Mouse (Mus musculus) Patski (cell line): ENCODE results near the gene Rnf149. TPM values are rescaled to one million over a fixed set of nuclear protein-coding genes. Genes with fewer than 3 reads are reported as not detected.
A peak's percentile ranks its signal among the peaks of the same experiment; 100 is the strongest.

ENCODE experiments used
- ATAC-seq: fragments of 100-300 bp; one replicate; pipeline ENCODE4 v1.8.0; 2021
- CTCF ChIA-PET: fragments of 350-600 bp; sonication (Branson Sonifier 250); formaldehyde crosslinking; loops from one replicate; lab custom pipeline; 2022; ENCODE audit warnings: inconsistent platforms; lab: Charles Lee
- POLR2A ChIA-PET: fragments of 350-600 bp; sonication (Branson Sonifier 250); formaldehyde crosslinking; loops from one replicate; lab custom pipeline; 2022; ENCODE audit warnings: antibody characterized with exemption, inconsistent platforms; lab: Charles Lee
- DNase-seq: peaks from one replicate; pipeline ENCODE4 v3.0.0-alpha.2; 2011; ENCODE audit warnings: low read depth, low spot score
- H3K27me3 ChIP-seq: fragments of 371-371 bp; one replicate; pipeline ENCODE4 v1.5.1; 2021
- CTCF ChIP-seq: fragments of 100-300 bp; IDR thresholded peaks from one replicate; pipeline ENCODE4 v1.5.1; 2021
- in situ Hi-C: fragments of 300-500 bp; cut with MboI; formaldehyde crosslinking; loops from 3 replicates; pipeline ENCODE4 v1.11.1; 2018; ENCODE audit warnings: low pct_unique_long_range_greater_than_20kb, mixed read lengths
- polyA plus RNA-seq: library from polyadenylated mRNA; unstranded; gene quantifications from one replicate; pipeline ENCODE4 v1.2.3, GENCODE M21; 2021

Rnf149 gene
- polyA plus RNA-seq, 1 experiment from 2014 or later: 77.9 TPM

- POLR2A ChIA-PET: interaction anchor here (0.6 kb wide), 1 partner anchor 119 kb away, joined by 3 read pairs; no protein-coding TSS in a partner anchor
- in situ Hi-C loops: loop anchor here (10.0 kb wide), 1 partner anchor 328 kb away; the partner anchor contains the start of gene Map4k4
- DNase-seq (no peak), ATAC-seq (peak; percentile 36)
- H3K27me3 ChIP-seq: no peaks in the 10 kb centered on the region
- CTCF ChIA-PET: interaction anchor here (1.3 kb wide), 1 partner anchor 49 kb away, joined by 4 read pairs; no protein-coding TSS in a partner anchor
- TF ChIP-seq CTCF: no peak
These were observed 568 bp downstream of the Rnf149 start for GRCm38 (mm10) chr1:39576431-39577243.

DNA sequence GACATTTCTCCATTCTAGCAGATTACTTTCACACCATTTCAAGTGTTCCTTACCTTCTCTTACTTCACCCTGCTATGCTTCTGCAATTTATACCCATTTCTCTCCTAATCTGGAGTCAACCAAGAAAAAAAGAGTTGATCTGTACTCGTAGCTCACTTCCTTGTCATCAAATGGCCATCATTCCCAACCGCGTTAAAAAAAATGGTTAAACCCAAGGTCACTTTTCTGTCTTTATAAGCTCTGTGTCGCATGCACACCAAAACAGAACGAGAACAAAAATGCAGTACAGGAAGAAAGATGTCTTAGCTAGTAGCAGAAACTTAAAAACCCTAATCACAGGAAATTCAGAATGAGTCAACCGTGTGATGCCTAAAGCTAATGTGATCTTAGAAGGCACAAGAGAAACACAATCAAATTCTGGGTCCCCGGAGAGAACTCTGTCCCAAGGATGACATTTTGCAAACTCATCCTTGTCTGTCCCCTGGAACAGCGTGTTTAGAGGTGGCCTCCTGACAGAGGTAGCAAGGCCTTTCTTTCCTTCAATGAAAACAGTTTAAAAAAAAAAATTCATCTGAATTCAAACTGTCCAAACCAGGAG is 1.3 kb downstream of the Rnf149 start:
- DNase-seq (no peak), ATAC-seq (no peak)
- ChIA-PET POLR2A (no interaction called here), CTCF (interaction anchor here (1.3 kb wide), 1 partner anchor 48 kb away, joined by 4 read pairs; no protein-coding TSS in a partner anchor)
- in situ Hi-C loops: loop anchor here (10.0 kb wide), 1 partner anchor 329 kb away; the partner anchor contains the start of gene Map4k4
- no peak for TF ChIP-seq CTCF
- H3K27me3 ChIP-seq: no peaks in the 10 kb centered on the region

DNA sequence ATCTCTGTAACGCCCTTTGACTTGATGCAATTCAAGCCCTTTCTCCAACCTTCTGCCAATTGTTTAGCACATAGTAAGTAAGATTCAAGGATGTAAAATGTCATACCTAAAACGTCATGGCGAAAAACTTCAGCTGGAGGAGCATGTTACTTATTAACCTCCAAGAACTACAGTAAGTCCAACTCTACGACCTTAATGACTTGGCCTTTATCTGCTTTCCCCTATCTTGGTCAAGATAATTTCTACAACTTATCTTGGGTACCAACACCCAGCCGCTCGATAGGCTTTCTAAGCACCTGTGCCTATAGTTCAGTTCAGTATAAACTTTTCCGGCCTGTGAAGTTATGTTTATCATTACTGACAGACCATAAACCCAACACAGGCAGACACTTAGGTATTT is 3.3 kb downstream of the Rnf149 start:
- TF ChIP-seq CTCF: no peak
- H3K27me3 ChIP-seq: no peaks in the 10 kb centered on the region
- no peak for ATAC-seq
- no peak for DNase-seq
- in situ Hi-C loops: loop anchor here (10.0 kb wide), 1 partner anchor 331 kb away; the partner anchor contains the start of gene Map4k4
- POLR2A ChIA-PET: interaction anchor here (0.8 kb wide), 1 partner anchor 37 kb away, joined by 3 read pairs; no protein-coding TSS in a partner anchor
- CTCF ChIA-PET: interaction anchor here (1.0 kb wide), 1 partner anchor 16 kb away, joined by 3 read pairs; no protein-coding TSS in a partner anchor

GRCm38 (mm10) chr1:39571653-39572052 is 5.6 kb downstream of the Rnf149 start:
- ChIA-PET POLR2A (no interaction called here), CTCF (interaction anchor here (1.0 to 1.2 kb wide), 2 partner anchors 15 to 25 kb away, joined by 3 to 4 read pairs; no protein-coding TSS in a partner anchor)
- TF ChIP-seq CTCF: no peak
- ATAC-seq (peak; percentile 52), DNase-seq (peak; percentile 68)
- in situ Hi-C loops: loop anchor here (10.0 kb wide), 1 partner anchor 333 kb away; the partner anchor contains the start of gene Map4k4
- H3K27me3 ChIP-seq: no peaks in the 10 kb centered on the region

GRCm38 (mm10) chr1:39568079-39568478 is 9.1 kb downstream of the Rnf149 start:
- ATAC-seq (no peak), DNase-seq (no peak)
- CTCF ChIA-PET: no interaction called here
- no peaks in the 10 kb centered on the region for H3K27me3 ChIP-seq
- in situ Hi-C loops: no loop called here
- no peak for TF ChIP-seq CTCF
- POLR2A ChIA-PET: interaction anchor here (1.2 kb wide), 1 partner anchor 32 kb away, joined by 3 read pairs; no protein-coding TSS in a partner anchor

DNA sequence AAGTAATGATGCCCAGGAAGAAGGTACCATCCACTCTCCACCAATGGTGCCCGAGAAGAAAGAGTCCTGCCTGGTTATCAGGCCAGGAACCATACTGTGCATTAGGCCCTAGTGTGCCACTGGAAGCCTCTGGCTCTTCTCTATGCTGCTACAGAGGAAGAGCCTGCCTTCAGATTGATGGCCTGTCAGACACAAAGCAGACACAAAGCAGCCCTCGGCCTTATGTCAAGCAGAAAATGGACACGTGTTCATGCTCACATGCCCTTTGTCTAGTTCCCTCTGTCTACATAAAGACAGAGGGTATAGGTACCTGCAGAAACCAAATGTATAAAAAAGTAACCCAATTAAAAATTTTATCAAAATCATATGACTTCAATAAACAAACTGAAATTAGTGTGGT is 12.6 kb downstream of the Rnf149 start:
- ATAC-seq: no peak
- DNase-seq: no peak
- POLR2A ChIA-PET: no interaction called here
- H3K27me3 ChIP-seq: no peaks in the 10 kb centered on the region
- no peak for TF ChIP-seq CTCF
- in situ Hi-C loops: no loop called here
- CTCF ChIA-PET: no interaction called here

DNA sequence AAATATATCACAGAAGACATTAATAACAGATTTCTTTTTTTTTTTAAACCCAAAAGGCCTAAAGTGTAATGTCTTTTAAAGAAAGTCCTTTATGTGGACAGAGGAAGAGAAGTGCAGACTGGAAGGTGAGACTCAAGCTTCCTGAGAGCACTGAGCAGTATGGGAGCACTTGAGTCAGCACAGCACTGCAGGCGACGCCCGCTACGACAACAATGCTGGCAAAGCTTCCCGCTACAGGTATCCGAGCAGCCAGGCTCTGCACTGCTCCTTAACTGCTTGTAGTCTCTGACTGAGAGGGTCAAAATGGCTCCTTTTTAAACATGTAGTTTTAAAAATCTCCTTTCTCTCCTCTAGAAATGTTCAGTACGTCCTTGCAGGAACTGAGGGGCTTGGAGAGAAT is 14.0 kb downstream of the Rnf149 start:
- POLR2A ChIA-PET: no interaction called here
- no peak for TF ChIP-seq CTCF
- CTCF ChIA-PET: no interaction called here
- in situ Hi-C loops: no loop called here
- no peak for DNase-seq
- no peak for ATAC-seq
- no peaks in the 10 kb centered on the region for H3K27me3 ChIP-seq

DNA sequence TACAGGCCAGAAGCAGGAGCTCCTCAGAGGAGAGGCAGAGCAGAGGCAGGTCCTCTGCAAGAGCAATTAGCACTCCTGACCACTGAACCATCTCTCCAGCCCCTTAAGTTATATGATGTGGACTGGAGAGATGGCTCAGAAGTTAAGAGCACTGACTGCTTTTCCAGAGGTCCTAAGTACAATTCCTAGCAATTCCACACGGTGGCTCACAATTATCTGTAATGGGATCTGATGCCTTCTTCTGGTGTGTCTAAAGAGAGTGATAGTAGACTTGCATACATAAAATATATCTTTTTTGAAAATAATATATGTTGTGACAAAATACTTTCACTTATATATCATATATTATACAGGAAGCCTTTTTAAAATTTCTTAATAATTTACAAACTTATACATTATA is 15.3 kb downstream of the Rnf149 start:
- ChIA-PET CTCF (no interaction called here), POLR2A (no interaction called here)
- TF ChIP-seq CTCF: peak; percentile 50
- H3K27me3 ChIP-seq: no peaks in the 10 kb centered on the region
- ATAC-seq: no peak
- in situ Hi-C loops: no loop called here
- no peak for DNase-seq

- ChIA-PET CTCF (no interaction called here), POLR2A (interaction anchor here (1.0 kb wide), 1 partner anchor 15 kb away, joined by 4 read pairs; no protein-coding TSS in a partner anchor)
- ATAC-seq (no peak), DNase-seq (no peak)
- in situ Hi-C loops: no loop called here
- TF ChIP-seq CTCF: no peak
- no peaks in the 10 kb centered on the region for H3K27me3 ChIP-seq
These were observed 18.2 kb downstream of the Rnf149 start for GRCm38 (mm10) chr1:39559009-39559408.
